ENCODE assay signal across 8 mouse cellular contexts in the genomic region with DNA sequence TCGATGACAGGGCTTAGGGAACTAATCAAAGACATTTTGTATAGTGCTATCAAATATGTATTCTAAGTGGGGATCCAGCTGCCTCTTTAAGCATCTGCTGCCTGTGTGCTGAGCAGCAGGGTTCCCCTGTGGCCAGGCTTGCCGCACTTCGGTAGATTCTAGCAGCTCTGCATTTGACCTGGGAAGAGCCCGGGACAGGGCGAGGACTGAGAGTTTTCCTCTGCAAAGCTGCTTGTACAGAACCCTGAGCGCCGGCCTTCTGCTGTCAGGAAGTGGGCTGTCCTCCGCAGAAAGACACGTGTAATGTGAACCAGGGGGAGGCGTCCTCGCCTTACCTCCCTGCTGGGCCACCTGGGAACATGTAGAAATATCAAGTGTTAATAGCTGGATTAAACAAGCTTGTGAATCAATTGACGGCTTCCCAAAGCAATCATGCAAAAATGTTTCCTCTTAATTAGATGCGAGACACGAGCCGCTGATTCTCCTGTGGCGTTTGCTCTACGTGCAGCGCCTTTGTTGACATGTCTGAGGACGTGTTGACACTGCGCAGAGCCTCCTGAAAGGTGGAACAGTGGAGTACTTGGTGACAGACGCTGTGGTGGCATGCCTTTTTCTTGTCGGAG.
DNase-seq lines count a peak whose midpoint lies in the region; ATAC-seq lines count a peak whose summit lies in the region.

No protein-coding gene starts in this region.

- H3K4me1 ChIP-seq in kidney, embryonic 15.5 days, result peaks cover 47% of the 10 kb centered on the region
- peaks cover 56% of the 10 kb centered on the region for H3K4me1 ChIP-seq in forebrain, embryonic 16.5 days (replicated peaks; ENCODE audit: control insufficient read depth, insufficient read depth, low read length)
- H3K4me1 ChIP-seq in intestine, embryonic 16.5 days (ENCODE audit: control insufficient read depth, insufficient read depth, low read length), result no peaks in the 10 kb centered on the region
- H3K4me1 ChIP-seq in midbrain, embryonic 16.5 days (ENCODE audit: control insufficient read depth, insufficient read depth, low read length), result peaks cover 11% of the 10 kb centered on the region

- DNase-seq in kidney, adult 8-10 months, result no peak
- DNase-seq in urinary bladder, postnatal 14 days (ENCODE audit: low spot score), result no peak
- no peak for DNase-seq in spleen, postnatal 10 days (ENCODE audit: low spot score in 2 of 2)
- DNase-seq in adrenal gland, postnatal 14 days, result no peak

- H3K36me3 ChIP-seq in kidney, embryonic 15.5 days, result no peaks in the 10 kb centered on the region
- H3K36me3 ChIP-seq in forebrain, embryonic 16.5 days (ENCODE audit: control insufficient read depth, insufficient read depth), result no peaks in the 10 kb centered on the region
- H3K36me3 ChIP-seq in intestine, embryonic 16.5 days (ENCODE audit: control insufficient read depth, insufficient read depth, low read length), result no peaks in the 10 kb centered on the region
- H3K36me3 ChIP-seq in midbrain, embryonic 16.5 days (ENCODE audit: control insufficient read depth, insufficient read depth, low read length), result no peaks in the 10 kb centered on the region

- peak; percentile 70 for ATAC-seq in kidney, embryonic 15.5 days (replicated peaks; ENCODE audit: low FRiP score)
- peak; percentile 49 for ATAC-seq in forebrain, embryonic 16.5 days
- ATAC-seq in intestine, embryonic 16.5 days, result peak; percentile 74
- peak; percentile 77 for ATAC-seq in midbrain, embryonic 16.5 days

- H3K27me3 ChIP-seq in kidney, embryonic 15.5 days, result 0 out of 2 replicates have a peak, but pooled peaks cover 3% of the 10 kb centered on the region
- no peaks in the 10 kb centered on the region for H3K27me3 ChIP-seq in forebrain, embryonic 16.5 days (replicated peaks; ENCODE audit: control insufficient read depth, insufficient read depth, low read length)
- H3K27me3 ChIP-seq in intestine, embryonic 16.5 days (replicated peaks; ENCODE audit: control insufficient read depth, insufficient read depth, low read length), result no peaks in the 10 kb centered on the region; the same call in 1 of the 2 replicates
- H3K27me3 ChIP-seq in midbrain, embryonic 16.5 days (ENCODE audit: control insufficient read depth, insufficient read depth, low read depth, low read length), result no peaks in the 10 kb centered on the region

- 27% methylated on average over 22 of the region's 22 CpGs for WGBS in kidney, embryonic 15.5 days
- 7% methylated on average over 22 of the region's 22 CpGs for WGBS in forebrain, embryonic 16.5 days
- WGBS in intestine, embryonic 16.5 days, result 20% methylated on average over 22 of the region's 22 CpGs
- 15% methylated on average over 22 of the region's 22 CpGs for WGBS in midbrain, embryonic 16.5 days

- no peak overlapping the region for H3K9ac ChIP-seq in kidney, embryonic 15.5 days
- peak overlapping the region; percentile 49 for H3K9ac ChIP-seq in forebrain, embryonic 16.5 days (replicated peaks; ENCODE audit: low read depth, low read length)
- H3K9ac ChIP-seq in intestine, embryonic 16.5 days (ENCODE audit: low read depth, low read length), result no peak overlapping the region
- peak overlapping the region; percentile 31; the same call in 1 of the 2 replicates for H3K9ac ChIP-seq in midbrain, embryonic 16.5 days (ENCODE audit: low read depth, low read length)

- no peaks in the 10 kb centered on the region for H3K9me3 ChIP-seq in kidney, embryonic 15.5 days (replicated peaks)
- no peaks in the 10 kb centered on the region for H3K9me3 ChIP-seq in forebrain, embryonic 16.5 days (ENCODE audit: control insufficient read depth, low read length)
- H3K9me3 ChIP-seq in intestine, embryonic 16.5 days (ENCODE audit: control insufficient read depth, low read length), result no peaks in the 10 kb centered on the region
- H3K9me3 ChIP-seq in midbrain, embryonic 16.5 days (replicated peaks; ENCODE audit: control insufficient read depth, low read length, poor library complexity, severe bottlenecking), result no peaks in the 10 kb centered on the region

- peak overlapping the region; percentile 45 for H3K4me2 ChIP-seq in kidney, embryonic 15.5 days
- peak overlapping the region; percentile 48 for H3K4me2 ChIP-seq in forebrain, embryonic 16.5 days (ENCODE audit: low read length)
- H3K4me2 ChIP-seq in intestine, embryonic 16.5 days (ENCODE audit: low read depth, low read length), result peak overlapping the region; percentile 41
- peak overlapping the region; percentile 51 for H3K4me2 ChIP-seq in midbrain, embryonic 16.5 days (ENCODE audit: low read length)

- no peak overlapping the region for H3K4me3 ChIP-seq in kidney, embryonic 15.5 days (replicated peaks)
- H3K4me3 ChIP-seq in forebrain, embryonic 16.5 days (replicated peaks; ENCODE audit: low read length), result peak overlapping the region; percentile 18
- peak overlapping the region; percentile 9; the same call in 1 of the 2 replicates for H3K4me3 ChIP-seq in intestine, embryonic 16.5 days (ENCODE audit: low read length)
- H3K4me3 ChIP-seq in midbrain, embryonic 16.5 days (ENCODE audit: low read depth, low read length), result peak overlapping the region; percentile 14; the same call in 1 of the 2 replicates

- H3K27ac ChIP-seq in kidney, embryonic 15.5 days, result peak overlapping the region; percentile 19; the same call in 1 of the 2 replicates
- peak overlapping the region; percentile 74 for H3K27ac ChIP-seq in forebrain, embryonic 16.5 days (ENCODE audit: low read length)
- H3K27ac ChIP-seq in intestine, embryonic 16.5 days (ENCODE audit: low read length), result no peak overlapping the region
- H3K27ac ChIP-seq in midbrain, embryonic 16.5 days (ENCODE audit: low read length), result peak overlapping the region; percentile 23; the same call in 1 of the 2 replicates

Comparison
In these comparisons a context has a peak if more than half of its experiments do, and no peak if none do; other contexts are left out.
1. H3K9ac ChIP-seq: peak in forebrain, embryonic 16.5 days (single experiment) and midbrain, embryonic 16.5 days (single experiment); none in kidney, embryonic 15.5 days (single experiment) and intestine, embryonic 16.5 days (single experiment).
2. Peak in every context shown above with its lines, with median percentiles within 50 percentile points of each other: ATAC-seq and H3K4me2 ChIP-seq.